Mouse (Mus musculus): ENCODE measurements around the gene Mef2b. TPM values are rescaled to one million over a fixed set of nuclear protein-coding genes. Genes with fewer than 3 reads are reported as not detected.

Gene Mef2b
- polyA plus RNA-seq, 2 experiments = 0.04 TPM; not detected in 1

DNA sequence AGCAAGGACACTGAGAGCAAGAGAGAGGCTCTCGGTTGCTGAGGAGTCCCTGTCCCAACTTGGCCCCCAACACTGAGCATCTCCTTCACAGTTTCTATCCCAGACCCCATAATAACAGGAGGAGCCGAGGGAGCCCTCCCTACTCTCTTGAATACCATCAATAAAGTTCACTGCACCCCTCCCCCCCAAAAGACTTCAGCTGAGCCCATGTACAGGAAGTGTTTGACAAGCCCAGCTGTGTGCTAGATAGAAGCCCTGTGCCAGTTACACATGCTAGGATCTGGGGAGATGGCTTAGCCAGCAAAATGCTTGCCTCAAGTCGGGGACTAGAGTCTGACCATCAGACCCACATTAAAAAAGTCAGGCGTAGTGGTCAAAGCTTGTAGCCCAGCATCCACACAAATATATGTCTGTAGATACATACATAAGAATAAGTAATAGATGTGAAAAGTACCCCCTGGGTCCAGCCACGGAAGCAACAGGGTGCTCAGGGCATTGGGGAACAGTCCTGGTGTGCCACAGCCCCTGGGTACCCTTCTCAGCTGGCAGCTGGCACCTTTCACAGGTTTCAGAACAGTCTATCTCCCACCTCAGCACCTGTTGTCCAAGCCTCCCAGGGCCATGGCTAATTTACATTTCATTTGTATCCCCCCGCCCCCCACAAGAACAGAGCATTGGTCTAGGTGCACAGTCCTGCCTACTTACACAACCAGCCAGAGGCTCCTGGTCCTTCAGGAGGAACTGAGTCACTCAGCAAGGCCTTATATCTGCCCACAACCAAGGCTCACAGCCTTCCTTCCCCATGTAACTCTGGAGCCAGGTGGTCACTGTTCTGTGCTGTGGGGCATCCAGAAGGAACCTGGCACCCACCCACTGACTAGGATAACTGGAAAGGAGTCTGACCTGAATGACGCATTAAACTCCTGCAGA lies 8.4 kb downstream of the Mef2b start:
- H3K9ac ChIP-seq (replicated peaks) = no peak overlapping the region
- no peak for DNase-seq (ENCODE audit: low read depth in 3 of 3, low spot score in 3 of 3)
- no peak for ATAC-seq (ENCODE audit: insufficient read depth)
- no peak overlapping the region for H3K4me2 ChIP-seq (ENCODE audit: low read depth)
- no peak for TF ChIP-seq CTCF (IDR thresholded peaks at IDR 0.05; ENCODE audit: low read depth)
- TF ChIP-seq EP300 (IDR thresholded peaks at IDR 0.05; ENCODE audit: low read depth) = no peak
- H3K27me3 ChIP-seq (ENCODE audit: control insufficient read depth, insufficient read depth, low read length) = no peaks in the 10 kb centered on the region
- no peaks in the 10 kb centered on the region for H3K9me3 ChIP-seq (ENCODE audit: control insufficient read depth, low read length)
- H3K36me3 ChIP-seq (replicated peaks; ENCODE audit: control insufficient read depth, insufficient read depth, low read depth) = no peaks in the 10 kb centered on the region
- no peak overlapping the region for H3K4me3 ChIP-seq (ENCODE audit: insufficient read depth in 1 of 2, low read depth in 2 of 2, low read length in 2 of 2)
- peaks cover 0 to 4% of the 10 kb centered on the region in 2 experiments; a peak in 1 of 4 replicates for H3K4me1 ChIP-seq (replicated peaks; ENCODE audit: control insufficient read depth in 2 of 2, insufficient read depth in 2 of 2, low read length in 1 of 2)
- no peak overlapping the region for H3K27ac ChIP-seq
- WGBS (ENCODE audit: insufficient replicate concordance) = 57% methylated on average over 7 of the region's 7 CpGs

DNA sequence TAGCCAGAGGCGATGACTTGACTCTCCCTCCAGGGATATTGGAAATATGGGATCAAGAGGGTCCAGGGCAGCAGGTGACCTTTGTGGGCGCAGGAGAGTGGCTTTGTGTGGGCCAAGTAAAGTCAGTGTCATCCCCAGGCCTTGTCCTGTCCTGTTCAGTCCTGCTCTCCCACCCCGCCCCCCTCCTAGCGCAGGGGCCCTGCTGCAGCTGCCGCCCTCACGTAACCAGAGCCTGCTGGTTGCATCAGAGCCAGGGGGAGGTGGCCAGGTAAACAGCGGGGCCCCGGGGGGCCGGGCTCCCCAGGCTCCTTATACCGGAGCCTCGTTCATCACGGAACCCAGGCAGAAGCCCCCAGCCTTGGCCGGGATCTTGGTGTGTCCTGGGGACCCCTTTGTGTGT lies 10.6 kb downstream of the Mef2b start:
- DNase-seq (ENCODE audit: low read depth in 3 of 3, low spot score in 3 of 3) = no peak

DNA sequence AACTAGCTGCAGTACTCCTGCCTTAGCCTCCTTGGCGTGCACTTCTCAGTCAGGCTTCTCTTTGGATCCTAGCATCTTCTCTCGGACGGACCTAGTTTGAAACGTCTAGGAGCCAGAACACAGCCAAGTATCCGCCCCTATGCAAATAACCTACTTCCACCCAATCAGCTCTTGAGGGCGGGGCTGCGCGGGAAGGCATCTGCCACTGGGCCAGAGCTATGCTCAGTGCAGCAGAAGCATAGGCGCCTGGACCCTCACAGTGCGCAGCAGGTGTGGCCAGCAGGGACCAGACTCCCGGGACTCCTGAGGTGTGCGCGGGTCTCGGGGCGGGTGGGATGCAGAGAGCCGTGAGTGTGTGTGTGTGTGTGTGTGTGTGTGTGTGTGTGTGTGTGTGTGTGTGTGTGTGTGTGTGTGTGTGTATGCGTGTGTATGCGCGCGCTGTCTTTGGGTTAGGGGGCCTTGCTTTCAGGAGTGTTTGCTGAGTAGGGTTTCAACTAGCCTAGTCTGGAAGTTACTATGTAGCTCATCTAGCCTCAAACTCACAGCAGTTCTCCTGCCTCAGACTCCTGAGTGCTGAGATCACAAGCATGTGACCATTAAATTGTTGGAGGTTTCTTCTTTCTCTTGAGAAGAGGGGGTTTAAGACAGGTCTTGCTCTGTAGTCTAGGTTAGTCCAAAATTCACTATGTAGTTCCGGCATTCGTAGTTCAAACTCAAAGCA lies 13.2 kb downstream of the Mef2b start:
- Histone ChIP-seq H3K9ac (replicated peaks) (no peak overlapping the region), H3K9me3 (ENCODE audit: control insufficient read depth, low read length) (no peaks in the 10 kb centered on the region), H3K4me2 (ENCODE audit: low read depth) (peak overlapping the region; percentile 55), H3K27ac (no peak overlapping the region), H3K36me3 (replicated peaks; ENCODE audit: control insufficient read depth, insufficient read depth, low read depth) (no peaks in the 10 kb centered on the region), H3K27me3 (ENCODE audit: control insufficient read depth, insufficient read depth, low read length) (no peaks in the 10 kb centered on the region), H3K4me1 (replicated peaks; ENCODE audit: control insufficient read depth in 2 of 2, insufficient read depth in 2 of 2, low read length in 1 of 2) (peaks cover 0 to 4% of the 10 kb centered on the region in 2 experiments; a peak in 1 of 4 replicates), H3K4me3 (ENCODE audit: insufficient read depth in 1 of 2, low read depth in 2 of 2, low read length in 2 of 2) (no peak overlapping the region)
- ATAC-seq (ENCODE audit: insufficient read depth) = peak; percentile 89
- no peak for TF ChIP-seq CTCF (IDR thresholded peaks at IDR 0.05; ENCODE audit: low read depth)
- no peak for TF ChIP-seq EP300 (IDR thresholded peaks at IDR 0.05; ENCODE audit: low read depth)
- WGBS (ENCODE audit: insufficient replicate concordance) = 15% methylated on average over 22 of the region's 22 CpGs
- DNase-seq (ENCODE audit: low read depth in 3 of 3, low spot score in 3 of 3) = peak; percentile 65 to 73 (median 70)

More for the DNA sequence above, 10.6 kb downstream of the Mef2b start:
- 0 out of 2 replicates have a peak, but pooled peaks have one; percentile 34 for ATAC-seq (ENCODE audit: insufficient read depth)
- H3K27ac ChIP-seq = no peak overlapping the region
- H3K9me3 ChIP-seq (ENCODE audit: control insufficient read depth, low read length) = no peaks in the 10 kb centered on the region
- H3K36me3 ChIP-seq (replicated peaks; ENCODE audit: control insufficient read depth, insufficient read depth, low read depth) = no peaks in the 10 kb centered on the region
- 25% methylated on average over 13 of the region's 13 CpGs for WGBS (ENCODE audit: insufficient replicate concordance)
- H3K4me3 ChIP-seq (ENCODE audit: insufficient read depth in 1 of 2, low read depth in 2 of 2, low read length in 2 of 2) = no peak overlapping the region
- H3K9ac ChIP-seq (replicated peaks) = no peak overlapping the region
- no peaks in the 10 kb centered on the region for H3K27me3 ChIP-seq (ENCODE audit: control insufficient read depth, insufficient read depth, low read length)
- no peak overlapping the region; the same call in 1 of the 2 replicates for H3K4me2 ChIP-seq (ENCODE audit: low read depth)
- TF ChIP-seq EP300 (IDR thresholded peaks at IDR 0.05; ENCODE audit: low read depth) = no peak
- peaks cover 0 to 4% of the 10 kb centered on the region in 2 experiments; a peak in 1 of 4 replicates for H3K4me1 ChIP-seq (replicated peaks; ENCODE audit: control insufficient read depth in 2 of 2, insufficient read depth in 2 of 2, low read length in 1 of 2)

DNA sequence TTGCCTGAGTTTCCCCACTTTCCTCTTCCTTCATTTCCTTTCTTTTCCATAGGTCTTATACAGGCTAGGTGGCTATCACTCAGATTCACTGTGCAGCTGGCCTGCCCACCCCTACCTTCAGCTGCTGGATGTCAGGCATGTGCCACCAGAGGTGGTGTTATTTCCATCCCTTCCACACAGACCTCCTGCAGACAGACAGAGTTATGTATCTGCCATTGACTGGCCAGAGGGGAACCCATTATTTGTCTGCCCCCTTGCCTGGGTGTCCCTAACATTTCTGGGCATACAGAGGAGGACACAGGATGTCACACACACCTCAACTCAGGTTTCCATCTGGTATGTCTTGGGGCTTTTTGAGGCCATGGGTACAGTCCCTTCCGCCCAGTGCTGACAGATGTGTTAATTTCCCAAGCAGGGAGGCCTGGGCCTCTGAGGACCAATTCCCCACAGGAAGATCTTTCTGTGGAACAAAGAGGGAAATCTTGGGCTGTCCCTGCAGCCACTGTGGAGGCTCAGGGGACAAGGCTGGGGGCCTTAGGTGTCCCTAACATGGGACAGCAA lies 17.8 kb downstream of the Mef2b start:
- Histone ChIP-seq H3K36me3 (replicated peaks; ENCODE audit: control insufficient read depth, insufficient read depth, low read depth) (no peaks in the 10 kb centered on the region), H3K27ac (no peak overlapping the region), H3K9ac (replicated peaks) (no peak overlapping the region), H3K9me3 (ENCODE audit: control insufficient read depth, low read length) (no peaks in the 10 kb centered on the region), H3K4me2 (ENCODE audit: low read depth) (no peak overlapping the region), H3K4me1 (replicated peaks; ENCODE audit: control insufficient read depth in 2 of 2, insufficient read depth in 2 of 2, low read length in 1 of 2) (peaks cover under 1 to 2% of the 10 kb centered on the region in 2 experiments; a peak in 2 of 4 replicates), H3K27me3 (ENCODE audit: control insufficient read depth, insufficient read depth, low read length) (no peaks in the 10 kb centered on the region; the same call in 1 of the 2 replicates), H3K4me3 (ENCODE audit: insufficient read depth in 1 of 2, low read depth in 2 of 2, low read length in 2 of 2) (no peak overlapping the region)
- 71% methylated on average over 1 of the region's 1 CpGs for WGBS (ENCODE audit: insufficient replicate concordance)
- TF ChIP-seq CTCF (IDR thresholded peaks at IDR 0.05; ENCODE audit: low read depth) = no peak
- TF ChIP-seq EP300 (IDR thresholded peaks at IDR 0.05; ENCODE audit: low read depth) = no peak
- DNase-seq (ENCODE audit: low read depth in 3 of 3, low spot score in 3 of 3) = no peak
- no peak for ATAC-seq (ENCODE audit: insufficient read depth)

All from liver, embryonic 14.5 days (tissue).